Mouse (Mus musculus) WW6 (cell line): Measurements from ENCODE around the gene Slc8b1.

Experiments used
- DNase-seq: peaks from one replicate; pipeline ENCODE4 v3.0.0-alpha.2; 2013; ENCODE audit warnings: low read depth, low spot score

The Slc8b1 gene

DNA sequence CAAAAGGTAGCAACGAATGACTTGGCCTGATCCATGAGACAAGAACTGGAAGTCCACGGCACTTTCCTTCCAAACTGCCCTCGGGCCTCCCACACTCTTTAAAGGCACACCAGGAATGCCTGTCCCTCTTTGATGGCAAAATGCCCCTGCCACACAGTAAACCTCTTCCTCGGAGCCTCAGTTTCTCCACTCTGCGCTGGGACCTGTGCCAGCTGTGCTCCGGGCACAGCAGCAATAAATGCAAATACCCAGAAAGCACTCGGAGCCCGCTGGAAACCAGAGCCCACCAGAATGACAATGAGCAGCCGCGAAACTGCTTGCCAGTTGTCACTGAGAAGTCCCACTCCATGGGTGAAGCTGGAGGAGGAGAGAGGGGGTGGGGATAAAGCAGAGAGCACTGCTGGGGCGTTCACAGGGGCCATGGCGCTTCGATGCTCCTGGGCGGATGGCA is 56.8 kb downstream of the Slc8b1 start:
- DNase-seq: no peak

DNA sequence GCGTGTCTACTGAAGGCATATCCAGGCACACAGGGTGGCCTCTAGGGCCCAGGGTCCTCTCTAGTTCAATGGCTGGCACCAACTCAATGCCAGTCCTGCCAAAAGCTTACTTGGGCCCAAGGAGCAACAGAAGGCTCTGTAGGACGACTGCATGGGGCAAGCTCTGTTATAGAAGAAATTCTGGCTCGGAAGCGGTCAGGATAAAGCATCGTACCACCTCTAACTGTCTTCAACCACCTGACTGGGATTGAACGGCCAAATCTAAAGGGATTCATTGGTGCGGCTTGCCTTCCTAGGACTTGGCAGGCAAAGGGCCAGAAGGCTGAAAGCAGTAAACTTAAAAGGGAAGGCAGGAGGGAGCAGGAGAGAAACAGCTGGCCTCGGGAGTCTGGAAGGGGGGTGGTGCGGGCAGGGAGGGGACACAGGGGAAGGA is 57.4 kb downstream of the Slc8b1 start:
- DNase-seq: no peak

DNA sequence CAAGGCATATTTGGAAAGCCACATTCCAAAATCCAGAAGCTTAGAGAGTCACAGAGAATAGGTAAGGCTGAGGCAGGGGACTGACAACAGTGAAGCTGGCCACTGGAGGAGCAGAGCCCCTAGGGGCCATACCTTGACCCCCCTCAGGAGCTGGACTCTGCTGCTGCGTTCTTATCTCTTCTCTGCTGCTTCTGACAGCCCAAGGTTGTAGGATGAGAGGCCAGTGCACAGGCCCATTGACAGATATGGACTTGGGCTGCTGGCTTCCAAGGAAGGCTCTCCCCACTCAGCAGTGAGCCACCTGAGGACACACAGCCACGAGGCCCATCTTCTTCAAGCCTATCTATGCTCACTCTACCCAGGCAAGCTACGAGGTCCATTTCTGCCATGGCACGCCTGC is 58.0 kb downstream of the Slc8b1 start:
- no peak for DNase-seq

DNA sequence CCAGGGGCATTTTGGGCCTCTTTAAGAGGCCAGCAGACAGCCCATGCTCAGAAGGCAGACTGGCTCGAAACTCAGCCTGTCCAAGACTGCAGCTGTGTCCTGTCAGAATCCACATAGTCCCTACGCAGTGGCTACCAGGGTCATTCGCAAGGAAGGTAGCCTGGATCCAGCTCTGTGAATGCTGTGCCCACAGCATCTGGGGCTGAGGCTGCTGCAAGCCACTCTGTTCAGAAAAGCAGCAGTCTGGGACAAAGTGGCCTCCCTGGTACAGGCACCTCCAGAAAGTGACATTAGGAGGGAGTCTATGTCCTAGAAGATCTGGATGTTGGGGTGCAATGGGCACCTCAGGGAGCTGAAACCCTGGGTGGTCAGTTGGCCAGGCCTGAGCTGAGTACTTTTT is 58.8 kb downstream of the Slc8b1 start:
- no peak for DNase-seq

DNA sequence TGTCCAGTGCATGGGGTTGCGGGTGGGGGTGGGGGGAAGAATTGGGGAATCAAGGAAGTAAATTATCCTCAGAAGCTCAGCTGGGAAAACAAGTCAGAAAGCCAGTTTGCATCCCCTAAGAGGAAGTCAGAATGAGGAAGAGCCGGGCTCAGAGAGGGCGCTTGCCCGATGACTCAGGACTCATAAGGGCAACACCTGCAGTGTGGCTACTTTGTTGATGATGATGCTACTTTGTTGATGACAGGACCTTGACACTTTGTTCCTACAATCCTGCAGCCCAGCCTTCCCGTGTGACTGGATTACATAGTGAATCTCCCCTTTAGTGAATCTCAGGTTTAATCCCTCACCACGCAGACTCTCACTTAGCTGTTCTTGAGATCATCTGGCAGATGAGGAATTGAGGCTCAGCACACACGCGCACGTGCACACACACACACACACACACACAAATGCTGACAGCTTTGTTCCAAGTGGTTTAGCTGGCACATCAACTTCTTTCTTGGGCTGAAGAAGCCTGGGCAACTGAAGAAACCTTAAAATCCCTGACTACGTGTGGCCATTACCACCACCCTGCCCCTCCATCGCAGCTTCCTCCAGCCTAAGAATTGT is 59.4 kb downstream of the Slc8b1 start:
- DNase-seq: no peak

DNA sequence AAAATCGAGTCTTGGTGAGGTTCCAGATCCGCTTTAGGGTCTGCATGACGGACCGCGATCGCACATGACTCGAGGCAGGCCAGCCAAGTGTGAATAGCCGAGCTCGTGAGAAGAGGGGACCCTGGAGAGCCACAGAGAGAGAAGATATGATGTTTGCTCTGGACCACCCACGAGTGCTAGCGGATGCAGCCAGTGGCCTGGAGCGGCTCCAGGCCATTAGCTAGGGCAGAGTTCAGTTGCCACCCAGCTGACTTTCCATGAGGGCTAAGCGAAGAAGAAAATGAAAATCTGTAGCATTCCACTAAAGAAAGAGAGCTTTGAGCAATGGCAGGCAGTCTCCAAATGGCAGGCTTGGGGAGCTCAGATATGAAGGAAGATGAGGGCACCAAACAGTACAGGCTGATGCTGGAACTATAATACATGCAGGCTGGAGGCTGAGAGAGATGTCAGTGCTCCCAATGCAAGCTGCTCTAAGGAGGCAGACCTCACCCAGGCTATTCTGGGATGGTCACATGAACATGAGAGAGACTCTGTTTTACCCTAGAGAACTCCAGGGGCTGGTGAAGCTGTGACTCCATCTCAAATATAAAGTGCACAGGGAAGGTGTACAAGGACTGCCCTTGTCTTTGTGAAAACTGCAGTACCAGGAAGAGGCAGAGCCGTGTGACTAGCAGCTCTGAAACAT is 60.2 kb downstream of the Slc8b1 start:
- no peak for DNase-seq

DNA sequence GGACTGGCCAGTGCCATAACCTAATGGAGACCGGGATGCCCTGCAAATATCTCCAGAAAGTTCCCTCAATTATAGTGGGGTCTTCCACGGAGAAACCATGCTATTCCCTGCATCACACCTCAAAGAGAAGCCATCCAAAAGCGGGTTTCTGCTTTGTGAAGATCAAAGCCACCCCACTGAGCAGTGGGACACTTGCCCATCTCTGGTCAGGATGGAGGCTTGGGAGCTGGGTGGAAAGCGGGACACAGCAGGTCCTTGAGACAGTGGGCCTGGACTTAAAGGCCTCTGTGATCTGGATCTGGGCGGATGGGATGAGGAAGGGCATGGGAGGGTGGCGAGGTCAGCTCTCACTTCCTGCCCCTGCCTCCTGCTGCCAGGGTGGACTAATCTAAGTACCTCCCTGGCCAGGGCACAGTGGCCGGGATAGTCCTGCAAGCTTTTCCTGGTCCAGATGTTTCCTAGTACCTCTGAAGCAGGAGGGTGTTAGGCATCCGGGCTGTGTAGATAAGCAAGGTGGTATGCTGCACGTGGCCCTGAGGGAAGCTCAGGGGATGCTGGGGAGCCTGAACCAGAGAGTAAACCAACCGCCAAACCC is 63.6 kb downstream of the Slc8b1 start:
- DNase-seq: no peak

DNA sequence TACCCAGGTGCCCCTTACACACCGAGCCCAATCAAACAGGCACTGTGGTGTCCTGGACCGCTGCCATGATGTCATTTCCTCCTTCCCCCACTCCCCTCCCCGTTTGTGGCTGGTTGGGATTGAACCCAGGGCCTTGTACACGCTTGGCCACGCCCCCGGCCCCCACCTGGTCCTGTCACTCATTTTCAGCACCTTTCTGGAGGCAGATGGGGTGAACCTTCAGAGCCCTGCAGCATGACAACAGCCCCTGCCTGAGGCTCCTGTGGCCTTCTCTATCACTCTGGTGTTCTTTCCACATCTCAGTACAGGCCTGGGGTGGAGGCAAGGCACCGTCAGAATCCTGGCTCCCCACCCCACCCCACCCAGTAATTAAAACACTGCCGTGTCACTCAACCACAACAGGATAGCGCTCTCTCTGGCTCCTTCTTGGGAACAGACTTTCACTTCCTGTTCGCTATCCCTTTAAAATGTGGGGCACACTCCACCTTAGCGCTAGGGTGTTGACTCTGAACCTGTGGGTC is 65.9 kb downstream of the Slc8b1 start:
- no peak for DNase-seq

DNA sequence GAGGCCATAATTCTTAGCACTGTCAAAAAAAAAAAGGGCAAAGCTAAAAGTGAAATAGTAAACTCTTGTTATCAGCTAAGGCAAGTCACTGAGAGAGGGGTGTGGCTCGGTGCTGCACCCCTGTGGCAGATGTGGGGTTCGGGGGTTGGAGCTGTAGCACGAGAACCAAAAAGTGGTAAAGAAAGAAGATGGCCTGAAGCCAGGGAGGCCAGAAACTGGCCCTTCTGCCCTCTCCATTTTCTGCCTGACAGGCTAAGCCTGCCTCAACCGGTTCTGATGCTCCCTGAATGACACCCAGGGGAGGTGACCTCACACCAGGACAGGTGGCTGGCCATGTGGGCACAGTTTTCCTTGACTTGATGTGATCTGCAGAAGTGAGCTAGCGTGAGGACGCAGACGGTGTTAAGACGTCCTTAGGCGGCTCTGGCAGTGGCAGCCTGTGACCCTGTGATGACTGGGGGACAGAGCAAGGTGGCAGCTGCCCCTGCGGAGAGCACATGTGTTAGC is 67.0 kb downstream of the Slc8b1 start:
- no peak for DNase-seq

DNA sequence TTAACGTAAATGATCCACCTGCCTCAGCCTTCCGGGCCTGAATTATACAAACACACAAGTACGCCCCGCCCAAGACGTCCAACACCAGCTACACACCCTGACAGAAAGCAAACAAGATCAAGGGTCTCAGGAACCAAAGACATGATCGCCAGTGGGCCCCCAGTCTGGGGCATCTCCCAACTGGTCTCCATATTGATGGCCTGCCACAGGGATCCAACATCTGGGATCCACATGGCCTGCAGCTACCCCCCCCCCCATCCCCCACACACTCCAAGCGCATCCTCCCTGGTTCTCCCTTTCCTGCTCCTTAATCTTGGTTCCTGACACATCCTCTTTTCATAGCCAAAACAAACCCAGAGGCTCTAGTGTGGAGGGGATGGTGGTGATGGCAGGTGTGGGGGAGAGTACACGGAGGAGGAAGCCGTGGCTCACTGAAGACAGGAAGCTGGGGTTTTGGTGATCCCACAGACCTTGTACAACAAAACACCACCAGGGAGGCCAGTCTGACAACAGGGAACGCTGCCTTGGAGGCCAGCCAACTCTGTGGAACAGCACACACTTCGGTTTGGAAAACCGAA is 67.6 kb downstream of the Slc8b1 start:
- no peak for DNase-seq

DNA sequence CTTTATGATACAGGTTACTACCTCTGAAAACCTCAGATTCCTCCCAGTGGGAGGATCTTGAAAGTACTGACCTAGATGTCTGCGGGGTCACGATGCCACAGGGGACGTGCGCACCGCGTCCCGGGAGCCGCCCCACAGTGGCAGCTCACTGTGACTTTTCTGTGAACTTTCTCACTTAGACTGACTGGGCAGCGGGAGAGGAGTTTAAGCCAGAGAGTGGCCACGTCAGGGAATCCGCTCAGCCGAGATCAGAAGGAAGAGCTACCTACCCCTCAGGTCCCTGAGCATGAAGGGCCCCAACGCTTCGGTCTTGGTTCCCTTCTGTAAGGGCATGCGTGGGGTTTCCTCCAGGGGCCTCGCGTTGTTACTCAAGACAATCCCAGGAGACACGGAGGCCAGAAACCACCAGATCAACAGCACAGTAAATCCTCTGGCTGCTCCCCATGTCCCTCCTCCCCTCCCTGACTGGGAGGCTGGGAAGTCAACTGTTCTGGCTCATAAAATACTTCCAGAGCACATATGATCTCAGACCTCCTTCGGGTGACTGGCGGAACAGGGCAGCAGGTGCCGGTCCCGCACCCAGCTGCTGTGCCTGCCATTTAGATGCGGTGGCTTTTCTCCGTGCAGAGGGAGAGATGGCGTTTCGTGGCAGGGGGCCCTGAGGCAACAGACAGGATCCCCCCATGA is 68.4 kb downstream of the Slc8b1 start:
- DNase-seq: no peak

DNA sequence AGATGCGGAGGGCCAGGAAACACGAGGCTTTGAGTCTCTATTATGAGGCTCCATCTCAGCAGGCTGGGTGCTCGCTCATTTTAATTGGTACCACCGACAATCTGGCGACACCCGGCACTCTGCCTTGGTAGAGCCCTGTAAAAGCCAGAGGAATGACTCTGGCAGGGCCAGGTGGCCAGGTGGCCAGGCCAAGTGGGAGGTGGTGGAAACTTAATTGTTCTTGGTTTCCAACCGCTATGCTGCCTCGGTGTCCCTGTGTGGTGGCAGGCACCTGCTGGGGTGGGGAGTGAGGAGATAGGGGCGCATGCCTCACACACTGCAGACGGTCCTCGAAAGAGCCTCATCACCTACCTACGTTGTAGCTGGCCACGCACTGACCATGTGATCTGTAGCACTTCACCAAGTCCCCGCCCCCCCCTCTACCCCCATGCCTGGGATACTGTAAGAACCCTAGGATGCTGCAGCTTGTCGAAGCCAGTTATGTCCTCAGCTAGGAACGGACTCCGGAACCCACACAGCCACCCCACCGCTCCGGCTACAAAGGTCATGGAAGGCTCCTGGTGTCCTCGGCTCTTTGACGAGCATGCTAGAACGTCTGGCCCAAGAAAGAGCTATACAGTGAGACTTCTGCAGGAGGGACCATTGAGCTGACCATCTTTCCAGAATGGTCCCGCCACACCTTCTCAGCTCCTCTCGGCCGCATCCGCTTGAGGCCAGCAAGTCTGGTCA is 69.1 kb downstream of the Slc8b1 start:
- DNase-seq: no peak

DNA sequence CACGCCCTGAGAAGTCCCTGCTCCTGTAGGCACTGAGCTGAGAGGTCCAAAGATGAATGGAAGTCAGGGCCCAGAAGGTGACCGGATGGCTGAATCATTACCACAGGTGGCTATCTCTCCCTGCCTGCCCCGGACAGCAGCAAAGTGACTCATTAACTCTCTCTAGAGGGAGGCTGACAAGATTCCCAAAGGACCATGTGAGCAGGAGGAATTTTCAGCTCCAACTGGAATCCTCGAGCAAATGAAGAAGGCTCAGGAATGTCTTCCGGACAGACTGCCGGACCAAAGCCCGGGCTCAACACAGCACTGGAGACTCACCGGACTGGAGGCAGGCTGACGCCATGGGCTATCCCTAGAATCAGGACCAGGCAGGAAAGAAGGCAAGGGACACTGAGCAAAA is 71.0 kb downstream of the Slc8b1 start:
- no peak for DNase-seq

DNA sequence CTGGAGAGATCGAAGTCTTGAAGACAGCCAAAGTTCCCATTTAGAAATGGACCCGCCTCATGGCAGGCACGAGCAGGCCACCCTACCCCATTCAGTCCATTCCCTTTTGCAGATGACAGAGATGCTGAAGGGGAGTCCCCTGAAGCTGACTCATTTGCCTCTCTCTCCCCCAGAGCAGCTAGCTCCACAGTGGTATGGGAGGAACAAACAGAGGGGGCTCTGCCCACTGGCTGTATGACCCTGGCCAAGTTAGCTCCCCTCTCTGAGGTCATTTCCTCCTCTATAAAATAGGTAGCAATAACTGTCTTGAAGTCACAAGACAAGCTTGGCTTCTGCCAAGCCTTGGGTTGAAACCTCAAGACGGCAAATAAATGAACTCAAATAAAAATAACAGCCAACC is 72.5 kb downstream of the Slc8b1 start:
- no peak for DNase-seq
